In the genomic region with DNA sequence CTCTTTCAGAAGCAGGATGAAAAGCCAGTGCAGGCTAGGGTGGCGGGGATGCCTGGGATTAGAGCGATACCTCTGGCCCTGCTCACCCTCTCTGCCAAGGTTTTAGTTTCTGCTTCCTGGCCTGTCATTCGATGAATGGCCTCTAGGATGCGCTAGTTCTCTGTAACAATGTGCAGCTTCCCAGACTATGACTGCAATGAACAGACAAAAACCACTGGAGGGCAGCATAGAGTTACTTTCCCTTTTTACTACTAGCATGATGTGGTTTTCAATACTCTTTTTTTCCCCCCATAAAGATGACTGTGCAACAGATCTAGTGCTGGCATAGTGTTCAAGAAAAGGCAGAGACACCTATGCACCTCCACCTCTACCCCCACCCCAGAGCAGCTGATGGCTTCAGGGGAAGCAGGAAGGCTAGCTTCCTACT, we compare ENCODE assay signal across 8 mouse cellular contexts.
DNase-seq lines count a peak whose midpoint lies in the region; ATAC-seq and TF ChIP-seq lines count a peak whose summit lies in the region.

No protein-coding gene starts in this region.

- WGBS in hindbrain, embryonic 13.5 days, result 9% methylated on average over 4 of the region's 4 CpGs

- peak; percentile 25 for DNase-seq in Patski (ENCODE audit: low read depth, low spot score)
- peak; percentile 93 for DNase-seq in cerebellum, postnatal 14 days
- peak; percentile 75 to 79 for DNase-seq in frontal cortex, postnatal 25 days (ENCODE audit: low spot score in 2 of 2)
- DNase-seq in layer of hippocampus, postnatal 14 days (ENCODE audit: low spot score in 2 of 2), result peak; percentile 81 to 91
- DNase-seq in lung, postnatal 14 days, result peak; percentile 85
- peak; percentile 65 for DNase-seq in retina, adult 2 months (ENCODE audit: low read depth, low spot score)
- peak; percentile 80 for DNase-seq in thymus, postnatal 25 days

- CTCF ChIA-PET in Patski (lab: Charles Lee), result interaction anchor here (0.6 to 8.9 kb wide), 3 partner anchors 13 to 221 kb away, joined by 3 to 100 read pairs (median 4); no protein-coding TSS in a partner anchor

- no peaks in the 10 kb centered on the region for H3K9me3 ChIP-seq in hindbrain, embryonic 13.5 days

- H3K4me1 ChIP-seq in hindbrain, embryonic 13.5 days (replicated peaks), result peaks cover 30% of the 10 kb centered on the region

- in situ Hi-C loops in Patski (cut with MboI; ENCODE audit: low pct_unique_long_range_greater_than_20kb), result loop anchor here (5.0 to 25.0 kb wide), 5 partner anchors 221 to 776 kb away; a partner anchor contains a TSS

- H3K27me3 ChIP-seq in Patski, result peaks cover 22% of the 10 kb centered on the region
- H3K27me3 ChIP-seq in hindbrain, embryonic 13.5 days, result peaks cover 25% of the 10 kb centered on the region

- H3K36me3 ChIP-seq in hindbrain, embryonic 13.5 days, result no peaks in the 10 kb centered on the region

- no peak overlapping the region for H3K27ac ChIP-seq in hindbrain, embryonic 13.5 days

- ATAC-seq in Patski, result peak; percentile 69
- peak; percentile 52 for ATAC-seq in hindbrain, embryonic 13.5 days (ENCODE audit: low FRiP score)

- H3K4me2 ChIP-seq in hindbrain, embryonic 13.5 days, result no peak overlapping the region

- no peak overlapping the region for H3K4me3 ChIP-seq in hindbrain, embryonic 13.5 days

- no peak overlapping the region for H3K9ac ChIP-seq in hindbrain, embryonic 13.5 days

- POLR2A ChIA-PET in Patski (lab: Charles Lee), result no interaction called here

- peak; percentile 98 for TF ChIP-seq CTCF in Patski (IDR thresholded peaks at IDR 0.05)

Comparison
In these comparisons a context has a peak if more than half of its experiments do, and no peak if none do; other contexts are left out.
1. DNase-seq: peak in every context shown above with its lines; median percentile 93 in cerebellum, postnatal 14 days; 86 in layer of hippocampus, postnatal 14 days; 85 in lung, postnatal 14 days; 80 in thymus, postnatal 25 days; 77 in frontal cortex, postnatal 25 days; 65 in retina, adult 2 months; 25 in Patski.